Mouse (Mus musculus): Measurements from ENCODE around the gene Megf8.
"Not testable (repeated sequence)": the region's sequence is repeated elsewhere in the genome, so short reads cannot be mapped to it uniquely, and the experiment has no call there.

Gene Megf8

GRCm38 (mm10) chr7:25381284-25381680, 64.3 kb downstream of the Megf8 start:
- in situ Hi-C loops (cut with MboI), result no loop called here

GRCm38 (mm10) chr7:25382541-25382940, 65.6 kb downstream of the Megf8 start:
- in situ Hi-C loops (cut with MboI), result no loop called here

GRCm38 (mm10) chr7:25383385-25383784, 66.4 kb downstream of the Megf8 start:
- in situ Hi-C loops (cut with MboI), result no loop called here

GRCm38 (mm10) chr7:25383891-25384290, 66.9 kb downstream of the Megf8 start:
- in situ Hi-C loops (cut with MboI), result no loop called here

- in situ Hi-C loops (cut with MboI), result no loop called here
Measured at GRCm38 (mm10) chr7:25384318-25384717, 67.4 kb downstream of the Megf8 start.

GRCm38 (mm10) chr7:25384818-25385217, 67.9 kb downstream of the Megf8 start:
- in situ Hi-C loops (cut with MboI), result no loop called here

GRCm38 (mm10) chr7:25385259-25385658, 68.3 kb downstream of the Megf8 start:
- in situ Hi-C loops (cut with MboI), result no loop called here

- in situ Hi-C loops (cut with MboI), result no loop called here
Measured at GRCm38 (mm10) chr7:25385850-25386555, 69.0 kb downstream of the Megf8 start.

- in situ Hi-C loops (cut with MboI), result no loop called here
Measured at GRCm38 (mm10) chr7:25387811-25388440, 71.0 kb downstream of the Megf8 start.

GRCm38 (mm10) chr7:25388916-25389315, 72.0 kb downstream of the Megf8 start:
- in situ Hi-C loops (cut with MboI), result no loop called here

- in situ Hi-C loops (cut with MboI), result no loop called here
Measured at GRCm38 (mm10) chr7:25390054-25390770, 73.2 kb downstream of the Megf8 start.

- in situ Hi-C loops (cut with MboI), result no loop called here
Measured at GRCm38 (mm10) chr7:25390986-25391385, 74.0 kb downstream of the Megf8 start.

- in situ Hi-C loops (cut with MboI), result no loop called here
Measured at GRCm38 (mm10) chr7:25391856-25392453, 75.0 kb downstream of the Megf8 start.

- in situ Hi-C loops (cut with MboI), result no loop called here
Measured at GRCm38 (mm10) chr7:25392851-25393250, 75.9 kb downstream of the Megf8 start.

GRCm38 (mm10) chr7:25393451-25394210, 76.7 kb downstream of the Megf8 start:
- in situ Hi-C loops (cut with MboI), result no loop called here

- in situ Hi-C loops (cut with MboI), result no loop called here
Measured at GRCm38 (mm10) chr7:25394754-25395153, 77.8 kb downstream of the Megf8 start.

GRCm38 (mm10) chr7:25395186-25395557, 78.2 kb downstream of the Megf8 start:
- in situ Hi-C loops (cut with MboI), result no loop called here

GRCm38 (mm10) chr7:25395558-25396521, 78.9 kb downstream of the Megf8 start:
- in situ Hi-C loops (cut with MboI), result no loop called here

- in situ Hi-C loops (cut with MboI), result no loop called here
Measured at GRCm38 (mm10) chr7:25396621-25397020, 79.7 kb downstream of the Megf8 start.

GRCm38 (mm10) chr7:25398610-25399009, 81.6 kb downstream of the Megf8 start, which contains the start of gene Lipe:
Gene Lipe (minus strand): TSS chr7:25398710.
- in situ Hi-C loops (cut with MboI), result no loop called here

GRCm38 (mm10) chr7:25399028-25399427, 82.1 kb downstream of the Megf8 start:
- in situ Hi-C loops (cut with MboI), result not testable (repeated sequence)

Data from mature B cell (primary cell).